Mouse (Mus musculus): ENCODE measurements at regions not wholly inside any gene's neighbourhood (a gene's known extent, or its start where the extent isn't known, plus 50 kb on each side); places are given as distances from the start of the nearest gene placed in this dataset.

- DNase-seq (ENCODE audit: low read depth, low spot score) = no peak
Observed at GRCm38 (mm10) chr14:111553891-111554290, 121.0 kb upstream of the Slitrk5 start.

- no peak for DNase-seq (ENCODE audit: low read depth, low spot score)
Observed at GRCm38 (mm10) chr14:111569331-111569839, 105.5 kb upstream of the Slitrk5 start.

GRCm38 (mm10) chr14:111577470-111577869, 97.4 kb upstream of the Slitrk5 start:
- no peak for DNase-seq (ENCODE audit: low read depth, low spot score)

- DNase-seq (ENCODE audit: low read depth, low spot score) = peak; percentile 62
Observed at GRCm38 (mm10) chr14:111583076-111583475, 91.8 kb upstream of the Slitrk5 start.

GRCm38 (mm10) chr14:111616824-111617223, 58.1 kb upstream of the Slitrk5 start:
- DNase-seq (ENCODE audit: low read depth, low spot score) = no peak

- peak; percentile 62 for DNase-seq (ENCODE audit: low read depth, low spot score)
Observed at GRCm38 (mm10) chr14:111620821-111621220, 54.1 kb upstream of the Slitrk5 start.
